Mouse (Mus musculus): ENCODE results near the gene Baiap2. TPM values are rescaled to one million over a fixed set of nuclear protein-coding genes. Genes with fewer than 3 reads are reported as not detected.
A peak's percentile ranks its signal among the peaks of the same experiment; 100 is the strongest.

The Baiap2 gene
- polyA plus RNA-seq, 1 experiment from 2014 or later: 34.0 TPM

GRCm38 (mm10) chr11:119909436-119909835 lies 33.1 kb upstream of the Baiap2 start:
- Histone ChIP-seq H3K4me3 (no peak overlapping the region), H3K4me2 (replicated peaks) (0 out of 2 replicates have a peak overlapping the region, but pooled peaks have one; percentile 13), H3K36me3 (no peaks in the 10 kb centered on the region), H3K9me3 (no peaks in the 10 kb centered on the region), H3K9ac (replicated peaks) (no peak overlapping the region), H3K27ac (replicated peaks) (no peak overlapping the region), H3K27me3 (peaks cover 11% of the 10 kb centered on the region), H3K4me1 (peaks cover 32% of the 10 kb centered on the region)
- 2% methylated on average over 5 of the region's 5 CpGs for WGBS
- no peak for ATAC-seq (replicated peaks)

- Histone ChIP-seq H3K27ac (replicated peaks) (peak overlapping the region; percentile 74), H3K4me2 (replicated peaks) (peak overlapping the region; percentile 95), H3K36me3 (peaks cover 12% of the 10 kb centered on the region; the same call in 1 of the 2 replicates), H3K4me3 (peak overlapping the region; percentile 94), H3K9ac (replicated peaks) (peak overlapping the region; percentile 96), H3K27me3 (peaks cover 8% of the 10 kb centered on the region), H3K4me1 (peaks cover 36% of the 10 kb centered on the region), H3K9me3 (no peaks in the 10 kb centered on the region)
- ATAC-seq (replicated peaks): peak; percentile 11; the same call in 1 of the 2 replicates
- WGBS: 7% methylated on average over 7 of the region's 7 CpGs
These were observed 29.7 kb upstream of the Baiap2 start for GRCm38 (mm10) chr11:119912845-119913244.

GRCm38 (mm10) chr11:119913291-119913934 lies 29.1 kb upstream of the Baiap2 start, which contains the start of gene Chmp6:
Gene Chmp6 (plus strand): TSS chr11:119913441.
- H3K36me3 ChIP-seq: peaks cover 17% of the 10 kb centered on the region
- ATAC-seq (replicated peaks): peak; percentile 75
- H3K4me3 ChIP-seq: peak within 1 kb of the TSS; percentile 94
- H3K27me3 ChIP-seq: peaks cover 8% of the 10 kb centered on the region
- peaks cover 36% of the 10 kb centered on the region for H3K4me1 ChIP-seq
- no peaks in the 10 kb centered on the region for H3K9me3 ChIP-seq
- peak within 1 kb of the TSS; percentile 74 for H3K27ac ChIP-seq (replicated peaks)
- H3K4me2 ChIP-seq (replicated peaks): peak within 1 kb of the TSS; percentile 95
- peak within 1 kb of the TSS; percentile 96 for H3K9ac ChIP-seq (replicated peaks)
- WGBS: under 1% methylated on average over 48 of the region's 48 CpGs

- Histone ChIP-seq H3K27ac (replicated peaks) (peak overlapping the region; percentile 74), H3K9me3 (no peaks in the 10 kb centered on the region), H3K36me3 (peaks cover 22% of the 10 kb centered on the region), H3K27me3 (peaks cover 5% of the 10 kb centered on the region), H3K4me1 (peaks cover 36% of the 10 kb centered on the region), H3K4me2 (replicated peaks) (peak overlapping the region; percentile 95), H3K4me3 (peak overlapping the region; percentile 94), H3K9ac (replicated peaks) (peak overlapping the region; percentile 96)
- 0% methylated on average over 26 of the region's 26 CpGs for WGBS
- ATAC-seq (replicated peaks): peak; percentile 67
These were observed 28.6 kb upstream of the Baiap2 start for GRCm38 (mm10) chr11:119913935-119914314.

- H3K4me2 ChIP-seq (replicated peaks): peak overlapping the region; percentile 95
- no peak for ATAC-seq (replicated peaks)
- H3K27ac ChIP-seq (replicated peaks): peak overlapping the region; percentile 74; the same call in 1 of the 2 replicates
- peak overlapping the region; percentile 94 for H3K4me3 ChIP-seq
- peaks cover 27% of the 10 kb centered on the region for H3K36me3 ChIP-seq
- H3K9ac ChIP-seq (replicated peaks): peak overlapping the region; percentile 96
- no peaks in the 10 kb centered on the region for H3K9me3 ChIP-seq
- H3K27me3 ChIP-seq: no peaks in the 10 kb centered on the region; the same call in 1 of the 2 replicates
- H3K4me1 ChIP-seq: peaks cover 36% of the 10 kb centered on the region
- 30% methylated on average over 4 of the region's 4 CpGs for WGBS
These were observed 28.2 kb upstream of the Baiap2 start for GRCm38 (mm10) chr11:119914381-119914780.

- Histone ChIP-seq H3K4me2 (replicated peaks) (no peak overlapping the region), H3K9ac (replicated peaks) (no peak overlapping the region), H3K27me3 (no peaks in the 10 kb centered on the region), H3K4me1 (peaks cover 30% of the 10 kb centered on the region), H3K9me3 (no peaks in the 10 kb centered on the region), H3K27ac (replicated peaks) (no peak overlapping the region), H3K4me3 (no peak overlapping the region), H3K36me3 (peaks cover 27% of the 10 kb centered on the region)
- ATAC-seq (replicated peaks): no peak
- 91% methylated on average over 9 of the region's 9 CpGs for WGBS
These were observed 26.9 kb upstream of the Baiap2 start for GRCm38 (mm10) chr11:119915666-119916065.

GRCm38 (mm10) chr11:119916102-119916790 lies 26.3 kb upstream of the Baiap2 start:
- H3K9me3 ChIP-seq: no peaks in the 10 kb centered on the region
- peaks cover 27% of the 10 kb centered on the region for H3K36me3 ChIP-seq
- peaks cover 30% of the 10 kb centered on the region for H3K4me1 ChIP-seq
- ATAC-seq (replicated peaks): no peak
- no peak overlapping the region for H3K4me2 ChIP-seq (replicated peaks)
- H3K27me3 ChIP-seq: no peaks in the 10 kb centered on the region
- no peak overlapping the region for H3K4me3 ChIP-seq
- no peak overlapping the region for H3K9ac ChIP-seq (replicated peaks)
- 89% methylated on average over 15 of the region's 15 CpGs for WGBS
- no peak overlapping the region for H3K27ac ChIP-seq (replicated peaks)

- WGBS: 94% methylated on average over 21 of the region's 21 CpGs
- peaks cover 27% of the 10 kb centered on the region for H3K36me3 ChIP-seq
- no peaks in the 10 kb centered on the region for H3K27me3 ChIP-seq
- H3K9ac ChIP-seq (replicated peaks): no peak overlapping the region
- H3K9me3 ChIP-seq: no peaks in the 10 kb centered on the region
- H3K4me1 ChIP-seq: peaks cover 30% of the 10 kb centered on the region
- no peak overlapping the region for H3K4me3 ChIP-seq
- H3K27ac ChIP-seq (replicated peaks): no peak overlapping the region
- no peak overlapping the region for H3K4me2 ChIP-seq (replicated peaks)
- no peak for ATAC-seq (replicated peaks)
These were observed 25.6 kb upstream of the Baiap2 start for GRCm38 (mm10) chr11:119916834-119917469.

GRCm38 (mm10) chr11:119918521-119918920 lies 24.0 kb upstream of the Baiap2 start:
- H3K9me3 ChIP-seq: no peaks in the 10 kb centered on the region
- no peak overlapping the region for H3K27ac ChIP-seq (replicated peaks)
- peaks cover 17% of the 10 kb centered on the region for H3K4me1 ChIP-seq
- H3K36me3 ChIP-seq: peaks cover 27% of the 10 kb centered on the region
- H3K9ac ChIP-seq (replicated peaks): no peak overlapping the region
- ATAC-seq (replicated peaks): no peak
- no peak overlapping the region for H3K4me2 ChIP-seq (replicated peaks)
- 89% methylated on average over 7 of the region's 7 CpGs for WGBS
- H3K27me3 ChIP-seq: no peaks in the 10 kb centered on the region
- no peak overlapping the region for H3K4me3 ChIP-seq

GRCm38 (mm10) chr11:119919432-119919831 lies 23.1 kb upstream of the Baiap2 start:
- no peak overlapping the region for H3K4me2 ChIP-seq (replicated peaks)
- H3K4me3 ChIP-seq: no peak overlapping the region
- peaks cover 13% of the 10 kb centered on the region for H3K4me1 ChIP-seq
- no peak overlapping the region for H3K9ac ChIP-seq (replicated peaks)
- H3K27me3 ChIP-seq: no peaks in the 10 kb centered on the region
- no peak for ATAC-seq (replicated peaks)
- H3K27ac ChIP-seq (replicated peaks): no peak overlapping the region
- peaks cover 27% of the 10 kb centered on the region for H3K36me3 ChIP-seq
- WGBS: 97% methylated on average over 4 of the region's 4 CpGs
- H3K9me3 ChIP-seq: no peaks in the 10 kb centered on the region

GRCm38 (mm10) chr11:119919897-119920296 lies 22.7 kb upstream of the Baiap2 start:
- no peak overlapping the region for H3K4me3 ChIP-seq
- H3K4me2 ChIP-seq (replicated peaks): no peak overlapping the region
- ATAC-seq (replicated peaks): no peak
- H3K36me3 ChIP-seq: peaks cover 27% of the 10 kb centered on the region
- no peaks in the 10 kb centered on the region for H3K9me3 ChIP-seq
- H3K27ac ChIP-seq (replicated peaks): no peak overlapping the region
- WGBS: 62% methylated on average over 8 of the region's 8 CpGs
- no peaks in the 10 kb centered on the region for H3K27me3 ChIP-seq
- peaks cover 8% of the 10 kb centered on the region for H3K4me1 ChIP-seq
- no peak overlapping the region for H3K9ac ChIP-seq (replicated peaks)

- no peak overlapping the region for H3K4me2 ChIP-seq (replicated peaks)
- no peaks in the 10 kb centered on the region for H3K9me3 ChIP-seq
- 93% methylated on average over 5 of the region's 5 CpGs for WGBS
- H3K9ac ChIP-seq (replicated peaks): no peak overlapping the region
- H3K4me3 ChIP-seq: no peak overlapping the region
- H3K4me1 ChIP-seq: 0 out of 2 replicates have a peak, but pooled peaks cover under 1% of the 10 kb centered on the region
- no peak overlapping the region for H3K27ac ChIP-seq (replicated peaks)
- no peak for ATAC-seq (replicated peaks)
- H3K36me3 ChIP-seq: peaks cover 27% of the 10 kb centered on the region
- no peaks in the 10 kb centered on the region for H3K27me3 ChIP-seq
These were observed 21.9 kb upstream of the Baiap2 start for GRCm38 (mm10) chr11:119920668-119921067.

All from forebrain, embryonic 15.5 days (tissue).